Mouse (Mus musculus): ENCODE measurements around the gene Tspoap1. TPM values are rescaled to one million over a fixed set of nuclear protein-coding genes. Genes with fewer than 3 reads are reported as not detected.
A peak's percentile ranks its signal among the peaks of the same experiment; 100 is the strongest.

The Tspoap1 gene
- 7.8 and 10.5 TPM in 2 replicates for polyA plus RNA-seq (2016; fragmentation: Nextera tagmentation; extraction: Ambion mirVana)

DNA sequence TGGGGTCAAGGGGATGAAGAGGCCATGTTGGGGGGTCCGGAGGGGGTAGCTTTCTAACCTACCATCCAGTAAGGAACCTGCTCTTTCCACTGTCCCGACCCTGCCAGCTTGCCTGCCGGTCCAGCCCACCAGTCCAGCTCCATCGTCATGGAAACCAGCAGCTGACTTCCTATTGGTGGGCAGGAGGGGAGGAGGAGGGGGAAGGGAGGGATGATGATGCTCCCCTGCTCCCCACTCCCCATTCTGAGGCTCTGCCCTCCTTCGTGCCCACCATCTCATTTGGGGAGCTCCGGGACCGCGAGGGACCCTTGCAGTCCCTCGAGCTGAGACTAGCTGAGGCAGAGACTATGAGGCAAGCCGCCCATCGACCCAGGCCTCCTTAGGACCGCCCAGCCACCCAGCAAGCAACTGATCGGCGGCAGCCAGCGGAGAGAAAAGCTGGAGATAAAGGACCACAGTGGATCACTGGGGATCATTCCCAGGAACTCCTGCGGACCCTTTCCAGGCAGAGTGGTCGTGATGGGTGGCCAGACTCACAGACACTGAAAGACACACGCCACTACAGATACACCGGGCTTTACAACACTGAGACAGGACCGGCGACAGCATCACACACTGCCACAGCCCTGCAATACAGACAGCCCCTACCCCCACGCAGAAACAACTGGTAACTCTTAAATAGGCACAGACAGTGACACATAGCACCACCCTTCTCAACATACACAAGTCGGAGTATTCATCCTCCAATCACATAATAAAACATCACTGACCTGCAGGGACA is at the start of gene Tspoap1:
TSS of gene Tspoap1 (plus strand) at position 241 of the 781 bp plus-strand sequence.
- Histone ChIP-seq H3K9me3 (no peaks in the 10 kb centered on the region), H3K27ac (peak within 1 kb of the TSS; percentile 76; the same call in 1 of the 2 replicates), H3K4me1 (replicated peaks) (peaks cover 36% of the 10 kb centered on the region), H3K27me3 (ENCODE audit: insufficient read depth, poor library complexity, severe bottlenecking) (peaks cover 61% of the 10 kb centered on the region), H3K4me3 (peak within 1 kb of the TSS; percentile 48), H3K36me3 (no peaks in the 10 kb centered on the region)
- peak; percentile 54 for DNase-seq (ENCODE audit: low spot score)
- 6% methylated on average over 23 of the region's 23 CpGs for WGBS

DNA sequence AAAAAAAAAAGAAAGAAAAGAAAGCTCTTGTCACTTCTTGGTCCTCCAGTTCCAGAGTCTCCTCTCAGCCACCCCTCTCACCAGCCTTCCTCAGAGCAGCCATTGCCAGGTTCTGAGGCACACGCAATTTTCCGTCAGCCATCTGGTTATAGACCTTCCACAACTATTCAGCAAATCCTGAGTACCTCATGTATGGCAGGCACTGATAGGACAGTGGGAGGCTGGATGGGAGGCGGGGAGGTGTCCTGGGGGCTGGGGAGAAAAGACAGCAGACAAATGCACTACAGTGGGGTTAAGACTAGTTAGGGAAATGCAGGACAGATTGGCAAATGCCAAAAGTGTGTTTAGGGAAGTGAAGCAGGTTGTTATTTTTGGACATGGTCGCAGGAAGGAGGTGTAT is 48.2 kb upstream of the Tspoap1 start:
- peaks cover 33% of the 10 kb centered on the region for H3K4me1 ChIP-seq (replicated peaks)
- H3K27me3 ChIP-seq (ENCODE audit: insufficient read depth, poor library complexity, severe bottlenecking) = peaks cover 35% of the 10 kb centered on the region
- H3K36me3 ChIP-seq = no peaks in the 10 kb centered on the region
- no peaks in the 10 kb centered on the region for H3K9me3 ChIP-seq
- H3K4me3 ChIP-seq = no peak overlapping the region
- H3K27ac ChIP-seq = no peak overlapping the region
- no peak for DNase-seq (ENCODE audit: low spot score)
- WGBS = 83% methylated on average over 4 of the region's 4 CpGs

DNA sequence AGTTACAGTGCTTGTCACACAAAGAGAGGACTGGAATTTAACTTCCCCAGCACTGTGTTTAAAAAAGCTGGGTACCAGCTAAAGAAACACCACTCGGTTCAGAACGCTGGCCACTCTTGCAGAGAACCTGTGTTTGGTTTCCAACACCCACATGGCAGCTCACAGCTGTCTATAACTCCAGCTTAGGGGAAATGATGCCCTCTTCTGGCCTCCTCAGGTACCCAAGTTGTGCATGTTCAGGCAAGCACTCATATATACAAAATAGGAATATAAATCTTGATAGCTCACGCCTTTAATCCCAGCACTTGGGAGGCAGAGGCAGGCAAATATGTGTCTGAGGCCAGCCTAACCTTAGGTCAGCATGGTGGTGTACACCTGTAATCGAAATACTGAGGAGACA is 44.3 kb upstream of the Tspoap1 start:
- H3K9me3 ChIP-seq = no peaks in the 10 kb centered on the region
- 88% methylated on average over 4 of the region's 4 CpGs for WGBS
- no peak for DNase-seq (ENCODE audit: low spot score)
- peaks cover 7% of the 10 kb centered on the region; the same call in 1 of the 2 replicates for H3K4me1 ChIP-seq (replicated peaks)
- no peak overlapping the region for H3K4me3 ChIP-seq
- H3K27me3 ChIP-seq (ENCODE audit: insufficient read depth, poor library complexity, severe bottlenecking) = peaks cover 6% of the 10 kb centered on the region; the same call in 1 of the 2 replicates
- H3K27ac ChIP-seq = no peak overlapping the region
- no peaks in the 10 kb centered on the region for H3K36me3 ChIP-seq

DNA sequence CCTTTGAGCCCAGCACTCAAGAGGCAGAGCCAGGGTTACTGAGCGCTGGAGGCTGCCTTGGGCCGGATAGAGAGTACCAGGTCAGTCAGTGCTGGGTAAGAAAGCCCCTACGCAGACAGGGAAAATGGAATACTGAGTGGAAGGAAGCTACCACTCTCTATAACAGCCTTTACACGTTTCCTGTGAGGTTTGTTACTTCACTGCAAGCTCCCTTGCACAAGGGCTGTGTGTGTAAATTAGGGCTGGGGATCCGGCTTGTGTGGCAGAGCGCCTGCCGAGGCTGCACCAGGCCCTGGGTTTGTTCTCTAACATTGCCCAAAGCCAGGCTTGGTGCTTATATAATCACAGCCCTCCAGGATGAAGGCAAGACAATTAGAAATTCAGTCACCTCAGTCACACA is 40.8 kb upstream of the Tspoap1 start:
- no peak for DNase-seq (ENCODE audit: low spot score)
- H3K4me1 ChIP-seq (replicated peaks) = peaks cover 7% of the 10 kb centered on the region; the same call in 1 of the 2 replicates
- H3K4me3 ChIP-seq = no peak overlapping the region
- H3K27me3 ChIP-seq (ENCODE audit: insufficient read depth, poor library complexity, severe bottlenecking) = no peaks in the 10 kb centered on the region; the same call in 1 of the 2 replicates
- H3K27ac ChIP-seq = 0 out of 2 replicates have a peak overlapping the region, but pooled peaks have one; percentile 40
- H3K36me3 ChIP-seq = no peaks in the 10 kb centered on the region
- no peaks in the 10 kb centered on the region for H3K9me3 ChIP-seq
- WGBS = 70% methylated on average over 7 of the region's 7 CpGs

DNA sequence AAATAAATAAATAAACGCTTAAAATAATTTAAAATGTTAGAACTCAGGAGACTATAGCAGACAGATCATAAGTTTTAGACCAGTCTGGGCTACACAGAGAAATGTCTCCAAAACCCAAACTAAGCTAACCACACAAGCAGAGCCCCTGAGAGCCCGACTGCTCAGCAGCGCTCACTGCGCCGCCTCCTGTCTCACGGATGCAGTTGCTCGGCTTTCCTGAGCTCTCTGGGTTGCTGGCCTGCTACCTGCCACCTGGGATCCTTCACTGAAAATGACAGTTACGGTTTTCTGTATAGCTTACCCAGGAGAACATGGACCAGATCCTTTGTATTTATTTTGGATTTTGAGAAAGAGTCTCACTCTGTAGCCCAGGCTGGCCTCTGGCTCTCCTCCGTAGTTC is 40.0 kb upstream of the Tspoap1 start:
- Histone ChIP-seq H3K4me1 (replicated peaks) (peaks cover 13% of the 10 kb centered on the region), H3K27ac (no peak overlapping the region), H3K27me3 (ENCODE audit: insufficient read depth, poor library complexity, severe bottlenecking) (no peaks in the 10 kb centered on the region; the same call in 1 of the 2 replicates), H3K4me3 (no peak overlapping the region), H3K36me3 (no peaks in the 10 kb centered on the region), H3K9me3 (no peaks in the 10 kb centered on the region)
- no peak for DNase-seq (ENCODE audit: low spot score)
- 42% methylated on average over 9 of the region's 9 CpGs for whole genome bisulfite sequencing

DNA sequence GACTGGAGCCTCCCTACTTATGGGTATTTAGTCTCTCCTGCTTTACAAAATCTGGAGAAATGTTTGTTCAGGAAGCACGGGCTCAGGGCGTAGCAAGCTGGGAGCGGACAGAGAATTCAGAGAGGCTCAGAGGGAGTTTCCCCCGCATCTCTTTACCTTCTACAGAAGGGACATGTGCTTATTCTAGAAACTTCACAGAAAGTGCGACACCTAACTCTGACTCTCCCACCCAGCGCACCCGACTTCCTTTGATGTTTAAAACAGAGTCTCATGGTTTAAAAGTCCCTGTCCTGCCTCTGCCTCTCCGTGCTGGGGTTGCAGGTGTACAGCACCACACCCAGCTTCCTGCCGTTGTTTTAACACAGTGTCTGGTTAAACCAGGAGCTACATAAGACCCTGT is 39.5 kb upstream of the Tspoap1 start:
- no peaks in the 10 kb centered on the region for H3K36me3 ChIP-seq
- no peaks in the 10 kb centered on the region; the same call in 1 of the 2 replicates for H3K27me3 ChIP-seq (ENCODE audit: insufficient read depth, poor library complexity, severe bottlenecking)
- peaks cover 18% of the 10 kb centered on the region for H3K4me1 ChIP-seq (replicated peaks)
- 81% methylated on average over 9 of the region's 9 CpGs for WGBS
- H3K4me3 ChIP-seq = no peak overlapping the region
- no peak overlapping the region; the same call in 1 of the 2 replicates for H3K27ac ChIP-seq
- no peaks in the 10 kb centered on the region for H3K9me3 ChIP-seq
- DNase-seq (ENCODE audit: low spot score) = no peak

DNA sequence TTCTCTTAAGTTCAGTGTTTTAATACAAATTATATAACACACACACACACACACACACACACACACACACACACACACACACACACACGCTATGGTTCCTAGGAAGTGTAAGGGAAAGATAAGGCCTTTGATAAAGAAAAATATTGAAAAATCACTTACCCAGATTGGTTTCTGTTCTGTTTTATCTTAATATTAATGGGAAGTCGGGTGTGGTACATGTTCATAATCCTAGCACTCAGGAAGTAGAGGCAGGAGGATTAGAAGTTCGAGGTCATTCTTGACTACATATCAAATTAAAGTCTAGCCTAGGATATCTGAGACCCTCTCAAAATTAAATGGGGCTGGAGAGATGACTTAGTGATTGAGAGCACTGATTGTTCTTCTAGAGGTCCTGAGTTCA is 38.2 kb upstream of the Tspoap1 start:
- Histone ChIP-seq H3K27me3 (ENCODE audit: insufficient read depth, poor library complexity, severe bottlenecking) (no peaks in the 10 kb centered on the region; the same call in 1 of the 2 replicates), H3K4me1 (replicated peaks) (peaks cover 32% of the 10 kb centered on the region), H3K36me3 (no peaks in the 10 kb centered on the region), H3K27ac (no peak overlapping the region), H3K4me3 (no peak overlapping the region), H3K9me3 (no peaks in the 10 kb centered on the region)
- DNase-seq (ENCODE audit: low spot score) = no peak
- WGBS = 82% methylated on average over 3 of the region's 3 CpGs

DNA sequence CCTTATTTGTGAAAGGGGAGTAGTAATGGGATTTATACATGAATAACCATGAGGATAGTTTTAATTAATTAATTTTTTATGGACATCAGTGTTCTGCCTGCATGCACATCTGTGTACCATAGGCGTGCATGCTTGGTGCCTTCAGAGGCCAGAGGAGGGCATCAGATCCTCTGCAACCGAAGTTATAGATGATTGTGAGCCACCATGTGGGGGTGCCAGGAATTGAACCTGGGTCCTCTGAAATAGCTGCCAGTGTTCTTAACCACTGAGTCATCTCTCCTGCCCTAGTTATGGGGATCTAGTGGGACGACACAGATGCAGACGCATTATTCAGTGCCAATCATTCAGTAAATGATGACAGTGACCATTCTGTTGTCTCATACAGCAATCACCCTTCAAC is 37.5 kb upstream of the Tspoap1 start:
- no peak for DNase-seq (ENCODE audit: low spot score)
- H3K9me3 ChIP-seq = no peaks in the 10 kb centered on the region
- H3K4me1 ChIP-seq (replicated peaks) = peaks cover 37% of the 10 kb centered on the region
- H3K4me3 ChIP-seq = no peak overlapping the region
- no peaks in the 10 kb centered on the region; the same call in 1 of the 2 replicates for H3K27me3 ChIP-seq (ENCODE audit: insufficient read depth, poor library complexity, severe bottlenecking)
- no peaks in the 10 kb centered on the region for H3K36me3 ChIP-seq
- WGBS = 87% methylated on average over 4 of the region's 4 CpGs
- no peak overlapping the region for H3K27ac ChIP-seq

DNA sequence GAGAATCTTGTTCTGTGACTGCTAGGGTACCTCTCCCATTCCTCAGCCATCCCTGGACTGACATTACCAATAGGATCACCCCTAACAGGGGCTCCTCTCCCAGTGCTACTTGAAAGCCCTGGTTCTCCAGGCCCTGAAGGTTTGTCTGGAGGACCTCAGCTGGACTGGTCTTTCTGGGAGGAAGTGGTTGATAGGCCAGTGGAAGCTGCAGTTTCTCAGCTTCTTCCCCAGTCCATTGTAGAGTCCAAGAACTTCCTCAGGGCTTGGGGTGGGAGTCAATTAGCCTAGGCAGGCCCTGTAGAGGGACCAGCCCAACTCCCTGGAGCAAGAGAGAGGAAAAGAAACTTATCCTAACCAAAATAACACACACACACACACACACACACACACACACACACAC is 34.8 kb upstream of the Tspoap1 start:
- Histone ChIP-seq H3K36me3 (no peaks in the 10 kb centered on the region), H3K9me3 (no peaks in the 10 kb centered on the region), H3K27ac (peak overlapping the region; percentile 84), H3K4me3 (peak overlapping the region; percentile 22; the same call in 1 of the 2 replicates), H3K27me3 (ENCODE audit: insufficient read depth, poor library complexity, severe bottlenecking) (no peaks in the 10 kb centered on the region), H3K4me1 (replicated peaks) (peaks cover 33% of the 10 kb centered on the region)
- DNase-seq (ENCODE audit: low spot score) = no peak

DNA sequence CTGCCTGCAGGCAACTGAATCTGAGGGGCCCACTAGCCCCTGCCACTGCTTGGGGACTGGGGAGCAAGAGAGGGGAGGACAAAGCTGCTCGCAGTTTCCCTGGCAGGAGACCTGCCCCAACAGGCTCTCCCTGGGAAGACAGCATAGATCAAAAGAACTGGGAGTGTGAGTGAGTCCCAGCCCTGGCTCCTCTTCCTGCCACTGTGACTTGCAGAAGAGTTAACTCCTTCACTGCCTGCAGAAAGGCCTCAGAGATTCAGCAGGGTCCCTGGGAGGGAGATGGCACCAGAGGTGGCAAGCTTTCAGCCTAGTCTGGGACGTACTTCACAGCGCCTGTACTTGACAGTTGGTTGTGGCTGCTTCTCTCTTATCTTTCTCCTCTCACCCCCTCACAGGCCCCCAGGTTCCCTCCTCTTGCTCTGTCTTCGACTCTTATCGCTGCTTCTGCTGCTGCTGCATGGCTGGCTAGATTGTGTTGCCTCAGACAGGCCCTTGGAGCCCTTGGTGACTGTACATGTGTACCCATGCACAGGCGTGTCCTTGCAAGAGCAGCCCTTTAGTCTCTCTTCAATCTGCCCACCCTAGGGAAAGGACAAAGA is 34.3 kb upstream of the Tspoap1 start:
- Histone ChIP-seq H3K9me3 (no peaks in the 10 kb centered on the region), H3K4me3 (peak overlapping the region; percentile 22; the same call in 1 of the 2 replicates), H3K27ac (peak overlapping the region; percentile 84), H3K4me1 (replicated peaks) (peaks cover 35% of the 10 kb centered on the region), H3K27me3 (ENCODE audit: insufficient read depth, poor library complexity, severe bottlenecking) (no peaks in the 10 kb centered on the region), H3K36me3 (no peaks in the 10 kb centered on the region)
- peak; percentile 50 for DNase-seq (ENCODE audit: low spot score)
- WGBS = 23% methylated on average over 6 of the region's 6 CpGs

DNA sequence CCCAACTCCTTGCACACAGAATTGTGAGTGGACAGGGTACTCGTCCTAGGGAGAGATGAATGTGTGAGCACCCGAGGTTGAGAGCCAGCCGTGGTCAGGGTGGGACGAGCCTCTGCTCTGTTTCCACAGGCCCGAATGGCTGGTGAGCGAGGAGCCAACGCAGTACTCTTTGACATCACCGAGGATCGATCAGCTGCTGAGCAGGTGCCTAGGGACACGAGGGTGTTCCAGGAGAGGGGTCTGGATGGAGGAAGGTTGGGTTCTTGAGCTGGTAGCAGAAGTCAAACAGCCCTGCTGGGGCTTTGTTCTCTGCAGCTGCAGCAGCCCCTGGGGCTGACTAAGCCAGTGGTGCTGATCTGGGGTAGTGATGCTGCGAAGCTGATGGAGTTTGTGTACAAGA is 33.3 kb upstream of the Tspoap1 start:
- Histone ChIP-seq H3K27ac (peak overlapping the region; percentile 84), H3K4me3 (no peak overlapping the region), H3K9me3 (no peaks in the 10 kb centered on the region), H3K27me3 (ENCODE audit: insufficient read depth, poor library complexity, severe bottlenecking) (no peaks in the 10 kb centered on the region), H3K4me1 (replicated peaks) (peaks cover 42% of the 10 kb centered on the region), H3K36me3 (no peaks in the 10 kb centered on the region)
- 61% methylated on average over 11 of the region's 11 CpGs for WGBS
- DNase-seq (ENCODE audit: low spot score) = no peak

DNA sequence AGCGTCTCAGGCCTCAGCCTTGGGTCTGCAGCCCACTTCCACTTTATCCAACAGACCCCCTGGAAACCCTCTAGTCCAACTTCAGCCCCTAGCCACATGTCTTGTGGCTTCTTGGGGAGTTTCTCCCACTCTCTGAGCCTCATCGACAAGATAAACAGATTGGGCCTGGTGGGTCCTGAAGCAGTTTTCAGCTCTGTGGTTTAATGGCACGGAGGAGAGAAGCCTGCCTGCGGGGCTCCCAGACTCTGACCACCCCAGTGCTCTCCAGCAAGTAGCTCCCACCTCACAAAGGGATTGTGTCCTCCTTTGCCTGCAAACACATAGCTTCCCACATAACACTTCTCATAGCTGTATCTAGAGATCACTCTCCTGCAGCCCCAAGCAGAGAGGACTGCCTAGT is 32.9 kb upstream of the Tspoap1 start:
- WGBS = 67% methylated on average over 4 of the region's 4 CpGs
- H3K27me3 ChIP-seq (ENCODE audit: insufficient read depth, poor library complexity, severe bottlenecking) = no peaks in the 10 kb centered on the region
- no peak for DNase-seq (ENCODE audit: low spot score)
- H3K4me1 ChIP-seq (replicated peaks) = peaks cover 43% of the 10 kb centered on the region
- H3K27ac ChIP-seq = peak overlapping the region; percentile 84
- H3K4me3 ChIP-seq = no peak overlapping the region
- no peaks in the 10 kb centered on the region for H3K9me3 ChIP-seq
- H3K36me3 ChIP-seq = no peaks in the 10 kb centered on the region
